Mouse (Mus musculus) macrophage (primary cell): ENCODE measurements around the gene Dlgap5. TPM values are rescaled to one million over a fixed set of nuclear protein-coding genes. Genes with fewer than 3 reads are reported as not detected.
A peak's percentile ranks its signal among the peaks of the same experiment; 100 is the strongest.
"Not testable (repeated sequence)": the region's sequence is repeated elsewhere in the genome, so short reads cannot be mapped to it uniquely, and the experiment has no call there.

Source experiments
- H3K27ac ChIP-seq: fragments of 350-480 bp; formaldehyde crosslinking; 2 replicates; pipeline ENCODE4 v1.9.0; 2021
- H3K36me3 ChIP-seq: fragments of 350-480 bp; formaldehyde crosslinking; 2 replicates; pipeline ENCODE4 v1.9.0; 2021; ENCODE audit errors: inconsistent target
- H3K4me3 ChIP-seq: fragments of 350-480 bp; formaldehyde crosslinking; 2 replicates; pipeline ENCODE4 v1.9.0; 2021; ENCODE audit errors: inconsistent target
- H3K79me2 ChIP-seq: fragments of 350-480 bp; formaldehyde crosslinking; 2 replicates; pipeline ENCODE4 v1.9.0; 2021; ENCODE audit errors: inconsistent target
- WGBS: methylation state at CpG from one replicate; pipeline ENCODE4 v1.1.7; 2026; ENCODE audit warnings: inconsistent platforms; ENCODE audit not compliant: missing documents; 5-methylcytosine and 5-hydroxymethylcytosine counted together
- polyA plus RNA-seq: library from polyadenylated mRNA; stranded (reverse); fragments of 250-400 nt; gene quantifications from 3 replicates; pipeline ENCODE4 v1.2.4, GENCODE M21; 2018; ENCODE audit warnings: inconsistent platforms
- total RNA-seq, 78 experiments: library from RNA; depleted of rRNA; stranded (reverse); fragments of 250-400 nt; gene quantifications; 1 replicate in 9 of 78; 2 replicates in 24 of 78; 3 replicates in 43 of 78; 4 replicates in 2 of 78; pipeline ENCODE4 v1.2.4; 2018; ENCODE audit warnings: inconsistent platforms in 56 of 78

Dlgap5 gene
- 10 to 100 TPM in 6 of 26 experiments, 1 to 10 TPM in 19, under 1 TPM in 1; 0.48 to 51.0 (median 6.6) TPM for total RNA-seq (2018; cell fraction: chromatin; rRNA removed)
- total RNA-seq (2018; cell fraction: cytosol; rRNA removed) = 1 to 10 TPM; 1.7 to 6.5 (median 3.3) TPM
- 10 to 100 TPM in 1 of 26 experiments, 1 to 10 TPM in 23, under 1 TPM in 2; 0.64 to 30.6 (median 3.3) TPM for total RNA-seq (2018; cell fraction: nucleus; rRNA removed)
- 0.40 to 11.8 TPM (median 7.6 TPM) in 3 replicates for polyA plus RNA-seq

GRCm38 (mm10) chr14:47417775-47418665 is at the start of gene Dlgap5:
TSS of gene Dlgap5 (minus strand) at chr14:47418407.
- 2% methylated on average over 36 of the region's 36 CpGs for WGBS
- H3K27ac ChIP-seq = peak within 1 kb of the TSS; percentile 56
- peak within 1 kb of the TSS; percentile 62 for H3K4me3 ChIP-seq
- H3K36me3 ChIP-seq = no peaks in the 10 kb centered on the region
- peaks cover 31% of the 10 kb centered on the region for H3K79me2 ChIP-seq

GRCm38 (mm10) chr14:47465468-47466175 is 47.4 kb upstream of the Dlgap5 start:
- WGBS = 58% methylated on average over 7 of the region's 7 CpGs
- Histone ChIP-seq H3K4me3 (no peak overlapping the region), H3K36me3 (no peaks in the 10 kb centered on the region), H3K27ac (no peak overlapping the region), H3K79me2 (no peaks in the 10 kb centered on the region)

GRCm38 (mm10) chr14:47464426-47464825 is 46.2 kb upstream of the Dlgap5 start:
- Histone ChIP-seq H3K4me3 (no peak overlapping the region), H3K27ac (no peak overlapping the region), H3K36me3 (no peaks in the 10 kb centered on the region), H3K79me2 (no peaks in the 10 kb centered on the region)
- 93% methylated on average over 10 of the region's 10 CpGs for WGBS

GRCm38 (mm10) chr14:47462877-47463460 is 44.8 kb upstream of the Dlgap5 start:
- Histone ChIP-seq H3K36me3 (no peaks in the 10 kb centered on the region), H3K4me3 (no peak overlapping the region), H3K27ac (no peak overlapping the region), H3K79me2 (no peaks in the 10 kb centered on the region)
- 80% methylated on average over 9 of the region's 9 CpGs for WGBS

- WGBS = 97% methylated on average over 4 of the region's 4 CpGs
- Histone ChIP-seq H3K4me3 (no peak overlapping the region), H3K79me2 (no peaks in the 10 kb centered on the region), H3K36me3 (no peaks in the 10 kb centered on the region), H3K27ac (no peak overlapping the region)
These were observed 44.2 kb upstream of the Dlgap5 start for GRCm38 (mm10) chr14:47462453-47462852.

GRCm38 (mm10) chr14:47461997-47462396 is 43.8 kb upstream of the Dlgap5 start:
- 89% methylated on average over 8 of the region's 8 CpGs for WGBS
- no peak overlapping the region for H3K27ac ChIP-seq
- no peaks in the 10 kb centered on the region for H3K36me3 ChIP-seq
- H3K4me3 ChIP-seq = no peak overlapping the region
- no peaks in the 10 kb centered on the region for H3K79me2 ChIP-seq

- Histone ChIP-seq H3K27ac (no peak overlapping the region), H3K79me2 (no peaks in the 10 kb centered on the region), H3K36me3 (no peaks in the 10 kb centered on the region), H3K4me3 (no peak overlapping the region)
- 84% methylated on average over 4 of the region's 4 CpGs for WGBS
These were observed 41.3 kb upstream of the Dlgap5 start for GRCm38 (mm10) chr14:47459556-47459955.

- not testable (repeated sequence) for H3K27ac ChIP-seq, H3K79me2 ChIP-seq, H3K4me3 ChIP-seq, H3K36me3 ChIP-seq
- 92% methylated on average over 2 of the region's 5 CpGs for WGBS
These were observed 31.9 kb upstream of the Dlgap5 start, which contains the start of gene Fbxo34 for GRCm38 (mm10) chr14:47450121-47450520. TSS of gene Fbxo34 (plus strand) at chr14:47450421.

- H3K4me3 ChIP-seq = no peak overlapping the region
- H3K27ac ChIP-seq = no peak overlapping the region
- 52% methylated on average over 9 of the region's 9 CpGs for WGBS
- H3K36me3 ChIP-seq = no peaks in the 10 kb centered on the region
- no peaks in the 10 kb centered on the region for H3K79me2 ChIP-seq
These were observed 27.3 kb upstream of the Dlgap5 start for GRCm38 (mm10) chr14:47445331-47446095.

- no peak overlapping the region for H3K27ac ChIP-seq
- no peaks in the 10 kb centered on the region for H3K36me3 ChIP-seq
- H3K4me3 ChIP-seq = no peak overlapping the region
- 37% methylated on average over 2 of the region's 2 CpGs for WGBS
- H3K79me2 ChIP-seq = no peaks in the 10 kb centered on the region
These were observed 26.7 kb upstream of the Dlgap5 start for GRCm38 (mm10) chr14:47444907-47445306.

GRCm38 (mm10) chr14:47438947-47439346 is 20.7 kb upstream of the Dlgap5 start:
- H3K36me3 ChIP-seq = no peaks in the 10 kb centered on the region
- H3K79me2 ChIP-seq = no peaks in the 10 kb centered on the region
- H3K4me3 ChIP-seq = no peak overlapping the region
- H3K27ac ChIP-seq = no peak overlapping the region
- WGBS = 84% methylated on average over 3 of the region's 3 CpGs

- H3K79me2 ChIP-seq = no peaks in the 10 kb centered on the region
- no peak overlapping the region for H3K27ac ChIP-seq
- H3K4me3 ChIP-seq = no peak overlapping the region
- H3K36me3 ChIP-seq = no peaks in the 10 kb centered on the region
These were observed 14.8 kb upstream of the Dlgap5 start for GRCm38 (mm10) chr14:47432987-47433386.

GRCm38 (mm10) chr14:47422466-47422865 is 4.3 kb upstream of the Dlgap5 start:
- H3K79me2 ChIP-seq = peaks cover 4% of the 10 kb centered on the region
- no peaks in the 10 kb centered on the region for H3K36me3 ChIP-seq
- 85% methylated on average over 4 of the region's 4 CpGs for WGBS
- H3K27ac ChIP-seq = no peak overlapping the region
- H3K4me3 ChIP-seq = no peak overlapping the region

- H3K79me2 ChIP-seq = peaks cover 12% of the 10 kb centered on the region
- H3K27ac ChIP-seq = no peak overlapping the region
- 100% methylated on average over 1 of the region's 2 CpGs for WGBS
- no peaks in the 10 kb centered on the region for H3K36me3 ChIP-seq
- H3K4me3 ChIP-seq = no peak overlapping the region
These were observed 3.4 kb upstream of the Dlgap5 start for GRCm38 (mm10) chr14:47421606-47422005.
